Mouse (Mus musculus) adrenal gland, postnatal 10 days (tissue): ENCODE data around the gene Eya3. TPM values are rescaled to one million over a fixed set of nuclear protein-coding genes. Genes with fewer than 3 reads are reported as not detected.
"Not testable (repeated sequence)": the region's sequence is repeated elsewhere in the genome, so short reads cannot be mapped to it uniquely, and the experiment has no call there.

Experiments
- DNase-seq: peaks from one replicate; pipeline ENCODE4 v3.0.0; 2021; ENCODE audit warnings: mixed read lengths
- long read RNA-seq, 2 experiments: library from polyadenylated mRNA; stranded (forward); transcript quantifications; one replicate each; pipeline ENCODE4 v2.0.0; 2021
- total RNA-seq, 2 experiments: library from RNA; stranded (reverse); gene quantifications; 2 replicates each; pipeline ENCODE4 v1.2.3; 2021

Gene Eya3
- total RNA-seq: 10 to 100 TPM; 22.5 to 24.9 TPM
- long read RNA-seq, experiment 1, partial matches to known transcripts: 1 of 5 reads
- long read RNA-seq, experiment 1, other reads (novel, unspliced or antisense): 4 of 5 reads
- long read RNA-seq, experiment 2, full-length matches to known transcripts: 1 of 4 reads
- long read RNA-seq, experiment 2, partial matches to known transcripts: 0 of 4 reads
- long read RNA-seq, experiment 2, other reads (novel, unspliced or antisense): 3 of 4 reads

DNA sequence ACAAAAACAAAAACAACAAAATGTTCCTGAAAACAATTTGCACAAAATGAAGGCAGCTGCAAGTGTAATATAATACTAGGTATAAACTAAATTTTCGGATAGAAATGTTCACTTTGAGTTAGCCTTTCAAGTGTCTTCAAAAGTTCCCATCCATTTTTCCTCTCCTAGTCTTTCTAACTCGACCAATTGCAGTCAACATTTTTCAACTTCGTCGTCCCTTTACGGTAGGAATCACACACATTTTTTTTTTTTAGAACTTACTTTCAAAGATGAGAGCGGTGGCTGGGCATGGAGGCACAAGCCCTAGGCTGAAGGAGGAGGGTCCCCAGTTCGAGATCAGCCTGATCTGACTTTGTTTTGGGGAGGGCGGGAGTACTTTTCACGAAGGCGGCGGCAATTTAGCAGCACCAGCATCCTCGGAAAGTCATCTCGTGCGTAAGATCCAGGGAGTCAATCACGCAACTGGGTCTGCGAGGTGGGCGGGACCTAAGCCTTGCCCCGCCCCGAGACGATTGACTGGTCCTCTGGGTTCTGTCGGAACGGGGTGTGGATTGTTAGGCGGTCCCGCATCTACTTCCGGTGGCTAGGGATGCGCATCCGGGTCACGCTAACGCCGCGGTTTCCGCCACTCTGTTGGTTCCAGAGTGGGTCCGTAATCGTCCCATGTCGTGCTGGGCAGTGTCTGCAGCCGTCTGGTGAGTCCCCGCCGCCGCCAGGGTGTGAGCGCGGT is at the start of gene Eya3:
Eya3 (plus strand) TSS at position 527 of the 730 bp plus-strand sequence.
- DNase-seq: peak; percentile 97

DNA sequence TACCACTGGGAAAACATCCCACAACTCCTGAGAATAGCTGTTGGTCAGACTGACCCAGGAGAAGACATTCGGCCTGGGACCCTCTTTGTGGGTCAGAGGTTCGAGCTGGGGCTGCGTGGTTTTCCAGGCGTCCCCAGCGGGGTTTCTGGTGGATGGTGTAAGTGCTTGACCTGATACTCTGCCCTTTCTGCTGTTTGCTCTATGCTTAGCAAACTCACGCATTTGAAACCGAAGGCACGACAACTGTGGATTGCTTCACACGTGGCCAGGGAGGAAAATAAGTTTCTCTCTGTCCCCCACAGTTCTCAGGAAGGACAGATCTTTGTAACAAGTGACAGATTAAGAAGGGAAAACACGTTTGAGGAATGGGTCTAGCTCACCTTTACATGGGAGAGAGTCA is 48.1 kb upstream of the Eya3 start:
- DNase-seq: no peak

DNA sequence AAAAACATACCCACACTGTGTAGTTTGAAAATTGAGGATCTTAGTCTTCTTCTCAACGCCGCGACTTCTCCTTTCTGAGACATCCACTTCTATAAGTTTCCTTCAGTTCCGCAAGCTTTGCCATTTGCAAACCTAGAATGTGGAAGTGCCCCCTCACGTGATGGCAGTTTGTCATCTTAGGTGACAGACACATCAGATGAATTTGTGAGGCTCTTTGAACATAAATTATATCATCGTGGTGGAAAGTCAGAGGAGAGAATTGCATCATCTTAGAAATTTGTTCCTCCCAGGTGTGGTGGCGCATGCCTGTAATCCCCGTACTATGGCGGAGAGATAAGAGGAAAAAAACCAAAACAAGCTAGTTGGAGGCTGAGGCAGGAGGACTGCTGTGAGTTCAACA is 45.8 kb upstream of the Eya3 start:
- DNase-seq: no peak

DNA sequence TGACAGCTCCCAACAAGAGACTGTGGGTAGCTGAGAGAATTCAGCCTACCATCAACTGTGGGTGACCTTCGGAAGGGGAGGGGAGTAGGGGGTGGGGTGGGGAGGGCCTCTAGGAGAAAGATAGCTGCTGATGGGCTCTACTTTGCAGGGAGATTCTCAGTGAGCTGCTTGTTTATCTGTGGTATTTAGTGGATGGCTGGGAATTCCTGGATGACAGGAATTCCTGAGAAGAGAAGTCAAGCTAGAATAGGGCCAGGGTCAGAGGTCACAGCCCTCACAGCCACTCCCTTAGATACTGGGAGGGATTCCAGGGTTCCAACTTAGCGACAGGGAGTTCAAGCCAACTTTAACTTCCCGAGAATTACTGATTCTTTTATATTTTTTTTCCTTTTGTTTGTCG is 44.6 kb upstream of the Eya3 start:
- DNase-seq: no peak

DNA sequence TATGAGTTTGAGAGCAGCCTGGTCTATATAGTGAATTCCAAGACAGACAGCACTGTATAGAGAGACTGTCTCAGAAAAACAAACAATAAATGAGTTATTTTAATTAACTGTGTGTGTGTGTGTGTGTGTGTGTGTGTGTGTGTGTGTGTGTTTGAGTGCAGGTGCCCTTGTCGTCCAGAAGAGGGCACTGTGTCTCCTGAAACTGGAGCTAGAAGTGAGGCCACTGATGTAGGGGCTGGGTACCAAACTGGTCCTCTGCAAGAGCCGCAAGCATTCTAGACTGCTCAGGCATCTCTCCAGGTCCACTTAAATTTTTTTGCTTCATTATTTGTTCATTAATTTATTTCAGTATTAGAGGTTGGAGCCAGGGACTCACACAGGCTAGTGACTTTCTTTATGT is 39.9 kb upstream of the Eya3 start:
- DNase-seq: no peak

DNA sequence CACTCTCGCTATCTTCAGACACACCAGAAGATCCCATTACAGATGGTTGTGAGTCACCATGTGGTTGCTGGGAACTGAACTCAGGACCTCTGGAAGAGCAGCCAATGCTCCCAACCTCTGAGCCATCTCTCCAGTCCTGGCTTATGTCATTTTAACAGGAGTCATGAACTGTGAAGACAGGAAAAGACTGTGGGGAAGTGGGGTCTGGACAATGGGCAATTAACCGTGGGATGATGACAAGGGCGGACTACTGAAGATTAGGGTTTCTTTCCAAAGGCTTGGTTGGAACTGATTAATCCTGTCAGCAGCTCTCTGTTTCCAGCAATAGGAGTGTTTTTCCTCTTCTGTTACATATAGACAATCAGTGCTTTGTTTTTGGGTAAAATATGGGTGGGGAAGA is 39.0 kb upstream of the Eya3 start:
- no peak for DNase-seq

DNA sequence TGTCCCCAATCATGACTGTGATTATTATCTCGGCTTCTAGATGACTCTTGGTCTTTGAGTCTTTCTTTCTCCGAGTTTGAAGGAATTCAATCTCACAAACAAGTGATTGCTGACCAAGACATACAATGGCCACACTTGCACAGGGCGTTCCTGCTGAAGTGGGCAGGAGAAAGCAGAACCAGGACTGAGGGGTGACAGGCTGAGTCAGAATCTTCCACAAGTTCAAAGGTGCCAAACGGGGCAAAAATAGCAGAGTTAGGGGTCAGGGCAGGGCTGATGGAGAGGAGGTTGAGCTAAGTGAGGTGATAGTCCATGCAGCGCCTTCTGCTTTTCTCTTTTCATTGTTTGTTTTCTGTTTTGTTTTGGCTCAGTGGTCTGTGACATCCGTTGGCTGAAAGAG is 38.3 kb upstream of the Eya3 start:
- DNase-seq: no peak

DNA sequence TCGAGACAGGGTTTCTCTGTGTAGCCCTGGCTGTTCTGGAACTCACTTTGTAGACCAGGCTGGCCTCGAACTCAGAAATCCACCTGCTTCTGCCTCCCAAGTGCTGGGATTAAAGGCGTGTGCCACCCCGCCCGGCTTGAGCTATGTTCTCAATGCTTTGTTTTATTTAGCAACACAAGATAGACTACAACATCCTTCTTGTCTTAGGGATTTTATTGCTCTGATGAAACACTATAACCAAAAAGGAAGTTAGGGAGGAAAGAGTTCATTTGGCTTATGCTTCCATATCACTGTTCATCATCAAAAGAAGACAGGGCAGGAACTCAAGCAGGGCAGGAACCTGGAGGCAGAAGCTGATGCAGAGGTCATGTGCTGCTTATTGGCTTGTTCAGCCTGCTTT is 37.5 kb upstream of the Eya3 start:
- DNase-seq: not testable (repeated sequence)

DNA sequence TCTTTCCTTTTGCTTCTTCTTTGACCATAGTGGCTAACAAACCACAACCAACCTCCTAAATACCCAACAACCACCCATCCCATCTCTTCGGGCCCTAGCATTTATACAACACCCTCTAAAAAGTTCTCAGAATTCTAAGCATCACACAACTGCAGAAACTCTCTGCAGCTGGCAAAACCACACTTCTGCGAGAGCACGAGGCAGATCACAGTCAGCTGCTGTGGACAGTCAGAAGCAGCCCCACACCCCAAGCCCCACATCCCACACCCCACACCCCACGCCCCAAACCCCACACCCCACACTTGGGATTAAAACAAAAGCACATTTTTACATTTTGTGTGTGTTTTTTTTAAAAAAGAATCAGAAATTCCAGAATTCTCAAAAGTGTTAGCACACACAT is 35.3 kb upstream of the Eya3 start:
- no peak for DNase-seq

DNA sequence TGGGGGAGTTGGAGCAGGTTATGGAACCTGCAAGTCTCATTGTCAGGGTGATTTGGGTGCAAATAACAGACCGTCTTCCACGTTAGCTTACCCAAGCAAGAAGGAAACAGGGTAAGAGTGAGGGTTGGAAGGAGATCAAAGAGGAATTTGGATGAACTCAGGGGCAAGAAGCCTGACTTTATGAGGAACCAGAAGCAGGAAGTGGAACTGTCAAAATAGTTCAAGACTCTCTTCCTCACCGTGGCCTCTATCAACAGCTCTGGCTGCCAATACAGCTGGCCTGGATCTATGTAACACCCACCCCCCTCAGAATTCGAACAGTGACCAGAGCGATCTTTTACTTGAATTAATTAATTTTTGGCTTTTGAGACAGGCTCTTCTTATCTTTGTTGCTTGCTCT is 33.0 kb upstream of the Eya3 start:
- no peak for DNase-seq

DNA sequence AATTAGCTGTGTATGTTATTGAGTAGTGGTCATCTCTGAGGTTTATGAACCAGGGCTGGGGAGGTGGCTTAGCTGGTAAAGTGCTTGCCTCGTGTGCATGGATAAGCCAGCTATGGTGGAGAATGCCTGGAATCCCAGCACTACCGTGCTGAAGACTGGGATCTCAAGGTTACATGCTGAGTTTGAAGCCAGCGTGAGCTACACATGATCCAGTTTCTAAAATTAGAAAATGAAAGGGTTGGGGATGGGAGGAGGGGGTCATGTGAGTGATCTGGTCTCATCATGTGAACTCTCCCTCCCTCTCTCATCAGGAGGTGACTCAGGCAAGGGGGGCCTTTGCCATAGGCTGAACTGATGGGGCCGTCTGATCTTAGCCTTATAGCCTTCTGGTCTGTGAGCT is 30.6 kb upstream of the Eya3 start:
- DNase-seq: no peak

DNA sequence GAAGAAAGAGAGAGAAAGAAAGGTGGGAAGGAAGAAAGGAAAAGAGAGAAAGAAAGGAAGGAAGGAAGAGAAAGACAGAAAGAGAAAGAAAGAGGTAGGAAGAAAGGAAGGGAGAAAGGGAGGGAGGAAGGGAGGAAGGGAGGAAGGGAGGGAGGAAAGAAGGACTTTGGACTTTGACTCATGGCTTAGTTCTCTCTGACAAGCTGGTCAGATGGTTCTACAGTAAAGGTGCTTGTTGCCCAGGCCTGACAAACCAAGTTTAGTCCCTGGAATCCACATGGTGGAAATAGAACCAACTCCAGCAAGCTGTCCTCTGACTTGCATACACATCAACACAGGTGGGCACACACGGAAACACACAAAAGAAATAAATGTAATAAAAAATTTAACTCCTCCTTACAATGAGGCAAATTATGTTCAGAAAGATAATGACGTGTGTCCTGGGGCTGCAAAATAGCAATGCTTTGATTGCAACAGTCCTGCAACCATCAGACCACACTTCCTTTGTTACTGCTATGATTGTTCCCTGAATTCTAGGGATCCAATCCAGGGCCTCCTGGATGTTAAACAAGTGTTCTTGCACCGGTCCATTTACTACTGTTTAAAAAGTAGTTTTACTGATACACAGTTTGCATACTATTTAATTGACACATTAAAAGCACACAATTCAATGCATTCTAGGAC is 28.3 kb upstream of the Eya3 start:
- DNase-seq: no peak

DNA sequence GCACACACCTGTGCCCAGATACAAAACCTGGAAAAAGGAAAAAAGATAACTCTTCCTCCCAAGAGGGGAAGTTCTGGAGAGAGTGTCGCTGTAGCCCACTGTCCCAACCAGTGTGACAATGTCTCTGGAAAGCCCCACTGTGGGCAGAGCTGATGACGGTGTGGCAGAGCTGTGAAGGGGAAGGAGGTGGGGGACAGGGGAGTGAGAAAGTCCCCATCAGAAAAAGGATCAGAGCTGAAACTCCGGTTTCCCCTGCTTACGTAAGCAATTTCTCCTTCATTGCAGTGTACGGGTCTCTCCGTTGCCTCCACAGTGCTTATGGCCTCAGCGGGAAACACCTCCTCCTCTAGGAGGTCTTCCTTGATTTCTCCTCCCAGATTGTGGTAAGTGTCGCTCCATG is 27.5 kb upstream of the Eya3 start:
- DNase-seq: no peak

DNA sequence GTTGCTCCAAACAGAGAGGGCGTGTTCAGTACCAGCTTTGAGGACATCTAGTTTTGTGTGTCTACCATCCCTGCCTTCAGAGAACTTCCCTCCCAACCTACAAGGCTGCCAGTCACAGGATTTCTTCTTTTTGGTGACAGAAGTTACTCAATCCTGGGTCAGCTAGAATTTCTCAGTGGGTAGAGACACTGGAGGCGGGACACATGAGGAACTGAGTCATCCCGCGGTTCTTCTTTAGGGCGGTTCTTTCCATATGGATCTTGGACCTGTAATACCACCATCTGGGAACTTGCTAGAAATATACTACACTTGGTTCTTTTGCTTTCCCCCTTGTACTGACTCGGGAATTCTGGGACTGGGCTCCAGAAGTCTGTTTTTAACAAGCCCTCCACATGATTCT is 20.9 kb upstream of the Eya3 start:
- no peak for DNase-seq

DNA sequence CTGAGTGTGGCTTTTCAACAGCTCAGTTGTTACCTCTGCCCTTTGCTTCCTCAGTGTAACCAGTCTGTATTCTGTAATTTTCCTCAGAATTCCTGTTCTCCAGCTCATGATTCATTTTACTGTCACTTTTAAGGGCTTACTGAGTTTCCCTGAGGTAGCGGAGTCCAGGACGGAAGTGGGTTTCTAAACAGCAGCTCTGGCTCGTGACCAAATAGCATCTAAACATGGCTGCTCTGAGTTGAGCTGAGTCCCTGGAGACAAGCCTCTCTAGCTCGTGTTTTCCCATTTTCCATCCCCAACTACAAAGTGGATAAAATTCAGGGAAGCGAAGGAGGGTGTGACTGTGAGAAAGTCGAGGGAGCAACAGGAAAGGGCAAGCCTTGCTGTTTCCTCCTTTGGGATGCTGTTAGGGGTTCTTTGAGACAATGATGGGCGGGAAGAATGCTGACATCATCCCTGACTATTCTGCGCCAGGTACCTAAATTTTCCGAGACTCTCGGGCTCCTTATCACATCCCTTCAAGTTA is 19.9 kb upstream of the Eya3 start:
- DNase-seq: no peak

DNA sequence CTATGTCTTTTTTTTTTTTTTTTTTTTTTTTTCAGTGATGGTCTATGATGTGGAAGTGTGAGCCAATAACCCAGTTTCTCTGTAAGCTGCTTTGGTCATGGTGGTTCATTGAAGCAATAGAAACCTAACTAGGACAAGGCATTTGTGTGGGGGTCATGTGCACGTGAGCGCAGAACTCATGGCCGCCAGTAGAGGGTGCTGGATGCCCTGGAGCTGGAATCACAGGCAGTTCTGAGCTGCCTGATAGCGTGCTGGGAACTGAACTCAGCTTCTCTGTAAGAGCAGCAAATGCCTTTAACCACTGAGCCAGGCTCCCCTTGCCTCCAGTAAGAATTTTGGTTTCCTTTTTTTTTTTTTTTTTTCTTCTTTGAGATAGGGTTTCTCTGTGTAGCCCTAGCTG is 18.7 kb upstream of the Eya3 start:
- DNase-seq: no peak

DNA sequence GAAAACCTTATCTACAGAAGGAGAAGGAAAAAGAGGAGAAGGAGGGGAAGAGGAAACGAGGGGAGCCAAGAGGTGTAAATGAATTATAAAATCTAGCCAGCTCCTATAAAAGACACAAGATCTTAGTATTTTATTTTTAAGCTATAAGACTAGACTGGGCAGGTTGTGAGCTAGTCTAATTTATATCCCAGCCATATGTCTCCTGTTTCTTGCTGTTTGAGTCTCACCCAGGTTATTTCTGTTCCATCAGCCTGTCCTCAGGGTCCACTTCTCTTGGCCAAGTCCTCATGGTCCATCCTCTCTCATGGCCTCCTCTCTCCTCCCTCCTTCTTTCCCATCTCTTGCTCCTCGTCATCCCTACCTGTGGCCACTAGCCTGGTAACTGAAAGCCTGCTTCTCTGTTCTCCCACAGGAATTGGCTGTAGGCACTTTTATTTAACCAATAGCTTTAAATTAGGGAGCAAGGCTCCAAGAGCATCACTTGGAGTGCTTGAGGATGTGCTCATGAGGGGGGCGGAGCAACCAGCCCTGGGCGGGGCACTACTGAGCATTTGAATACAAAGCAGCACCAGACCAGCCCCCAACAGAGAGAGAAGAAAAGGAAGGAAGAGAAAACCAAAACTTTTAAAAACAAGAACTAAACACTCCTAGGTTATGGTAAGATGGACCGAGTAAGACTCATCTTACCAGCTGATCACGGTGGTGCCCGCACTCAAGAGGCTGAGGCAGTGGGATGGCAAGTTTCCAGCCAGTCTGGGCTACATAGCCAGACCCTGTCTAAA is 17.3 kb upstream of the Eya3 start:
- DNase-seq: no peak

DNA sequence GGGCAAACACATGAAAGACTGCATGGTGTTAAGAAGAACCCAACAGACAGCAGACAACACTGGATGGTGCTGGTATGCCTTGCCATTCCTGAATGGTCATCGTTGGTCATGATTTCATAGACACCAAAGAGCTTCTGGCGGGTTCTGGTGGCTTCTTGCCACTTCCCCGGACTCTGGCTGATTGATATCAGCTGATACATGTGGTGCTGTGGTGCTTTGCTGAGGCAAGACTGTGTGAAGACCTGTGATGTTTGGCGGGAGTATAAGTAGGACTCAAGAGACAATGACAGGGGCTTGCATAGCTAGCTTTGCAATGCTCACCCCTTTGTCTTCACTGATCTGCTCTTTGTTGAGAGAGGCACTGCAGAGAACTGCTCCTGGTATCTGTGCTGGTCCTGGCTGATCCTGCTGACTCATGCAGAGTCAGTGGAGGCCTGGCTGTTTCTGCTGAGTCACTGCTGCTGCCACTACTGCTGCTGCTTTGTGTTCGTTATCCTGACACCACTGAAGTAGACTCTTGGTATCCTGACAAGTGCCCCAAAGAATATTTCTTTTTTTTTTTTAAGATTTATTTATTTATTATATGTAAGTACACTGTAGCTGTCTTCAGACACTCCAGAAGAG is 14.6 kb upstream of the Eya3 start:
- DNase-seq: peak; percentile 34

DNA sequence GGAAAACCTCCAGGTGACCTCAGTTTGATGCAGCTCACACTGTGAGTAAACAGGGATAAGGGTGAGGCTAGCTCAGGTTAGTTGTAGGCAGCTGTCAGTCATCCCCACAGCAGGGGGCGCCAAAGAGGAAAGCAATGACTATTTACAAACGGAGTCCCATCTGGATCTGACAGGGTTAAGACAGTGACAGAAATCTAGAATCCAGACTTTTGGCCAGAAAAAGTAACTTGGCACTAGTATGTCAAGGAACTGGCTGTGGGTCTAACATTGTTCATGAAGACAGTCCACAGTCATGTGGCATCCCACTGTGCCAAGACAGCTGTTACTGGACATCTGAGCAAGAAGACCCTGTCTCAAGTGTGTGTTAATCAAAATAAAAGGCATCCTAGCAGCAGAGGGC is 10.0 kb upstream of the Eya3 start:
- DNase-seq: peak; percentile 55

DNA sequence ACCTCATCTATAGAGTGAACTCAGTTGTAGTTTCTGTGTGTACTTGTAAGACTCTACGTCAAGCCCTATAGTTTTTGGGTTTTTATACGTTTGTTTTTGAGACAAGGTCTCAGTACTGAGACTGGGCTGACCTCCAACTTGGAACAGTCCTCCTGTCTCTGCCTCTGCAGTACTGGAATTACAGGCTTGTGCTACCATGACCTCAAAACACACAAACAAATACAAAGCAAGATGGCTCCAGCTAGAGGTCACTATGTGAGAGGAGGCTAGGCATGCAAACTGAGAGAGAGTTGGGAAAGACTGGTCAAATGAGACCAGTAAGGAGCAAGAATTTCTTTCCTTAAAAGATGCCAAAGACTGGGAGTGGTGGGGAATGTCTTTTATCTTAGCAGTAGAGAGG is 2.8 kb upstream of the Eya3 start:
- no peak for DNase-seq

DNA sequence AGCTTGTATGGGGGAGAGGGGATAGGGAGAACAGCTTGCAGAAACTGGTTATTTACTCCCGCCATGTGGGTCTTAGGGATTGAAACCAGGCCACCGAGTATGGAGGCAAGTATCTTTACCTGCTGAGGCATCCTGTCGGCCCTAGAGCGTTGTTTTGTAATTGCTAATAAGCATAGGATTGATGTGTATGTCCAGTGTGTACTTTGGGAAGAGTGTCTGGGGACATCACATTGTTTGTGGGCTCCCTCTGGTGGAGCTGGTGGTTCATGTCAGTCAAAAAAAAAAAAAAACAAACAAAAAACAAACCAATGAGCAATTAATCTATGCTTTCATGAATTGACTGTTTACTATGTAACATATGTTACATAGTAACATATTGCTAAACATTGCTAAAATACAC is 2.2 kb upstream of the Eya3 start:
- peak; percentile 46 for DNase-seq

DNA sequence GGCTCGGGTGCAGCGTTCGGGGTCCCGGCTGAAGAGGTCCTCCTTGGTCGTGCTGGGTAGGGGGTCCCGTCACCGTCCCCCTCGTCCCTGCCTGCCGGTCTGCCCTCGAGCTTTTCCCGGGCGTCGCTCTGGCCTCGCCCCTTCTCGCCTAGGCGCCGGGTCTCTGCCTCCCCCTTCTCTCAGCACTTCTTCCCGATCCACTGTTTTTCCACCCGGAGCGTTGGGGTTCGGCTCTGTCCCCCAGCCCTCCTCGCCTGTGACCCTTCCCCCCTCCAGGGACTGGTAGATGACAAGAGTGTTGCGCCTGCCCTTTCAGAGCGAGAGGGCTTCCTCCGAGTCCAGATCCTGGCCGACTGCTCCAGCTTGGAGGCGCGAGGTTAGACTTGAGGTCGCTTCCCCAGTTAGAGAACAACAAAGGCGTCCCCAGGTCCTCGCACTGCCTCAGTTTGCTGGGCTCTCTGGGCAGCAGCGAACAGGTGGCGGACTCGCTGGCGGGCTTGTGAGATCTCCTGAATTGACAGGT is 465 bp downstream of the Eya3 start:
- peak; percentile 57 for DNase-seq
